Mouse (Mus musculus): ENCODE measurements at regions not wholly inside any gene's neighbourhood (a gene's known extent, or its start where the extent isn't known, plus 50 kb on each side); places are given as distances from the start of the nearest gene placed in this dataset.

DNA sequence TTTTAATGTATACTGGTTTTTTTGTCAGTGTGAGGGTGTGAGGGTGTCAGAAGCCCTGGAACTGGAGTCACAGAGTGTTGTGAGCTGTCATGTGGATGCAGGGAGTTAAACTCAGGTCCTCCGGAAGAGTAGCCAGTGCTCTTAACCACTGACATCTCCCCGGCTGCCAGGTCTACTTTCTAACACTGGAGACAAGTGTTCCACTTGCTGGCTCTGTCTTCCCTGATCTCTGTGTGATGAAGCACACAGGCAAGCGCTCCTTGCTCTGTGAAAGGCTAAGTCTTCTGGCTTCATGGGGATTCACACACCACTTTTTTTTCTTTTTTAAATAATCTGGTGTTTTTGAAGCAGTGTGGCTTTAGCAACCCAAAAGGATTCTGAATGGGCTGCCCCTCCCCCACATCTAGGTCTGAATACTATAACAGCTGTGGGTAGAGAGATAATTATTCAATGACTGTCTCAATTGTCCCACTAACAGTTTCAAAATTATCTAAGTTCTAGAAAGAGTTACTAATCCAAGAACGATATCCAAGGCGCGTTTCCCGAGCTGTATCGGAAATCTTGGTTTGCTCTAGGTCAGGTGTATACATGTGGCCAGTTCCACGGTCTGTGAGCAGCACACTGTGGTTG lies 208.4 kb upstream of the Smim15 start:
- no peak for DNase-seq (ENCODE audit: low read depth, low spot score)

GRCm38 (mm10) chr13:107831997-107832396 lies 212.2 kb upstream of the Smim15 start:
- DNase-seq (ENCODE audit: low read depth, low spot score) = no peak

DNA sequence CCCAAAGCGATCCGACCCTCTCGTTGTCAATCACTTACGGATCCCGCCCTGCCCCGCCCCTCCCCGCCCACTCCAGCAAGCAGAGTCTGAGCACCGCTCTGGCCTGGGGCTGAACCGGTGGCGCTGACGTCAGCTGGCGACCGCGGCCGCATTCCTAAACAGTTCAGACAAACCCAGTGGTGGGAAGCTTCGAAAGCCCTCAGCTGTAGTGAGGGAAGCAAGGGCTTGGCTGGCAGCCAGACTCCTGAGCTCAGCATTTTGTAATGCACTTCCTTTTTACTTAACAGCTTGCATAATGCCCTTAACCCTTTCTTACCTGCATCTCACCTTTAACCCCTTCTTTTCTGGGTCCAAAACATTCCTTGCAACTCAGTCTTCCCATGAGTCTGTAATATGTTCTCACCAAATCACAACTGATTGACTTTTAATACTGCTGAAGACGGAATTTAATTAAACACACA lies 213.0 kb upstream of the Smim15 start:
- DNase-seq (ENCODE audit: low read depth, low spot score) = peak; percentile 98

DNA sequence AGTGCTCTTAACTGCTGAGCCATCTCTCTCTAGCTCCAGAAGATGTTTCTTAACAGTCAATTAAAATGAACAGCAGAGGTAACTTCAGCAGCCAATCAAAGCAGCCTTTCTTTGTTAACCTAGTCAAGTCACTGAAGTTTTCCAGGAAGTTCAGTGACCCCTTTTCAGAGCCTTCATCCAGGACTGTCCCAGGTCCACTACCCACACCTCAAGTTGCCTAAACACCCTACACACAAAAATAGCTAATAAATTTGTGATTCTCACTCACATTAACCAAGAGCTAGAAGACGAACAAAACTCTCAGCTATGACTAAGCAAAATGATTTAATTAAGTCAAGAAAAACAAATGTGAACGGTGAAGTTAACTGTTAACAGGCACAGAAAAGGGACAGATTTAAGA lies 214.0 kb upstream of the Smim15 start:
- DNase-seq (ENCODE audit: low read depth, low spot score) = no peak

DNA sequence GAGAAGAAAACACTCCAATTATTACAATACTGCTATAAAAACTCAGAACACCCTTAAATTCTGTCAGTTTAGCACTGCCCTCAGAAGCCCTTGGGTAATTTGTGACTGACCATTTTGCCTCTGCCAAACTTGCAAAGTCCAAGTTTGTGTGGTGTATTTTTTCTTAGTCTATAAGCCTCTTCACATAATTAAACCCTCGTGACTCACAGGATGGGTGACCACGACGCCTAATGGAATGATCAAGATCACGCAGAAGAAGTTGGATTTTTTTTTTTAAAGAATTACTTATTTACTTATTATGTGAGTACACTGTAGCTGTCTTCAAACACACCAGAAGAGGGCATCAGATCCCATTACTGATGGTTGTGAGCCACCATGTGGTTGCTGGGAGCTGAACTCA lies 214.4 kb upstream of the Smim15 start:
- no peak for DNase-seq (ENCODE audit: low read depth, low spot score)

DNA sequence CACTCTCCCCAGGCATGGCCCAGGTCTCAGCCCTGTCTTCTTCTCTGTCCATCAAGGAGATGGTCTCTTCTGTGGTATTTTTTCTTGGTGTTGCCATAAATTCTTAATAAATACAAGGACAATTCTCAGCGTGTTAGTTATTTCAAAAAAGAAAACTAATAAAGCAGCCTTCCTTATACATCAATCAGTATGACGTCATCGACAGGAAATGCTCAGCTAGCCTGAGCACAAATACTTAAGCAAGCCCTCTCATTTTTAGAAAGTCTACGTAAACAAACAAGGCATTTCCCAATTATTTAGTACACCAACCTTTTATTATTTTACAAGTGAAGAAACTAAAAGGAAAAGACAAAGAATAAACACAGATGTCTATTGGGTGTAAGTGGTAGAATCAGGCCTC lies 218.6 kb upstream of the Smim15 start:
- no peak for DNase-seq (ENCODE audit: low read depth, low spot score)

GRCm38 (mm10) chr13:107823342-107823741 lies 220.9 kb upstream of the Smim15 start:
- DNase-seq (ENCODE audit: low read depth, low spot score) = no peak

DNA sequence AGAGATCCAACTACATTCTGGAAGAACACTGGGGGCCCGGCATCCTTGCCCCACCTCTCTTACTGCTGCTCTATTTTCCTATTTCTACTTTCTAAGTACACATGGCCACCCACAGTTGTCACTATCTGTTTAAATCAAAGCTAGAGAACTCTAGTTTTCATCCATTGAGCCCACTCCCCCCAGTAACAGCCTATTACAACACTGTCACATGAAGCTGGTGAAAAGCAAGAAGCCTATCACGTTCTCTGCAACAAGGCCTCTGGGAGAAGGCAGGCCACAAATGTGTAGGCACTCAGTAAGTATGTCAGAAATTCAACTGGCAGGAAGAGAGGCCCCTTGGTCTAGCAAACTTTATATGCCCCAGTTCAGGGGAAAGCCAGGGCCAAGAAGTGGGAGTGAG lies 222.0 kb upstream of the Smim15 start:
- no peak for DNase-seq (ENCODE audit: low read depth, low spot score)

GRCm38 (mm10) chr13:107813562-107814161 lies 230.6 kb upstream of the Smim15 start:
- DNase-seq (ENCODE audit: low read depth, low spot score) = no peak

DNA sequence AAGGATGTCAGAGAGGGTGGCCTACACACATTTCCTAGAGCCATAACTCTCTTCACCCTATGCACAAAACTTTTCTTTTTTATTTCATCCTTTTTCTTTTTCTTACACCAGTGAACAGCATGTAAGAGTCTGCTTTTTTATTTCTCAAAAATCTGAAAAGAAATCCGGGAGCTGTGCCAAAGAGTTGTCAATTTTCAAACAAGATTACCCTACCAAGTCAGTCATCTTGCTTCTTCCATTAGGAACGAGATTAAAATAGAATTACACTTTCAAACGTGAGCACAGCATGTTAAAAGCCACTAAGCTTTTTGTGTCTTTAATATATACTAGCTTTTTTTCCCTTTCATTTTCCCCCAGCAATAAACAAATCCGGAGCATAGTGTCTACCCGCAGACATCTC lies 232.2 kb upstream of the Smim15 start:
- no peak for DNase-seq (ENCODE audit: low read depth, low spot score)

DNA sequence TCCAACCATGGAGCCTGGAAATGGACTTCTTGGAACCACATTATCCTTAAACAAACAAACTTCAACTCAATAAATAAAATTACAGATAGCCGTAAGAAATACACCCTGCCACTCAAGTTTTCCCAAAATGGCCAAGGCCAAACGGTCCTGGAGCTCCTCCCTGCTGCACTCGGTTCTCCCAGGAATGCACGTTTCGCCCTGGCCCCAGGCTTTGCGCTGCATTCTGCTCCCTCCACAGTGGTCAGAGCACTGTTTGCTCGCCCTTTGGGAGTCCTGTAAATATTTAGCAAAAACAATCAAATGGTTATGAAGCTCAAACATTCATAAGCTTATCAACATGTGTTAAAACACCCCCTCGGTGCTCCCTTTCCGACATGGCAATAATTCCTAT lies 233.4 kb upstream of the Smim15 start:
- DNase-seq (ENCODE audit: low read depth, low spot score) = no peak

GRCm38 (mm10) chr13:107810060-107810801 lies 234.0 kb upstream of the Smim15 start:
- DNase-seq (ENCODE audit: low read depth, low spot score) = no peak

DNA sequence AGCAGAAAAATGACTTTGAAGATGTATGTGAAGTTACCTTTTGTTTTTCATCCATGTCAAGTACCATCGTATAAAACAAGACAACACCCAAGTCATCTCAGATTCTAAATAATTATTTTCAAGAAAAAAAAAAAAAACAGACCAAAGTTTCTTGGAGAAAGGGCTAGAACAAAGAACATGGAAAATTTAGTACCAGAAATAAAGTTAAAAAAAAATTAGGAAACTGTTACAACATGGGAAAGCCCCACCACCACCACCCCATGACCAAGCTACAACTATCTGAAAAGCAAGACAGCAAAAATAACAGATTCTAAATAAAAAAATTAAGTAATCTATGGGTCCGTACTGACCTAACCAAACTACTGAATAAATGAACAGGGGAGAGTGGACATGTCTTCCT lies 235.3 kb upstream of the Smim15 start:
- no peak for DNase-seq (ENCODE audit: low read depth, low spot score)

DNA sequence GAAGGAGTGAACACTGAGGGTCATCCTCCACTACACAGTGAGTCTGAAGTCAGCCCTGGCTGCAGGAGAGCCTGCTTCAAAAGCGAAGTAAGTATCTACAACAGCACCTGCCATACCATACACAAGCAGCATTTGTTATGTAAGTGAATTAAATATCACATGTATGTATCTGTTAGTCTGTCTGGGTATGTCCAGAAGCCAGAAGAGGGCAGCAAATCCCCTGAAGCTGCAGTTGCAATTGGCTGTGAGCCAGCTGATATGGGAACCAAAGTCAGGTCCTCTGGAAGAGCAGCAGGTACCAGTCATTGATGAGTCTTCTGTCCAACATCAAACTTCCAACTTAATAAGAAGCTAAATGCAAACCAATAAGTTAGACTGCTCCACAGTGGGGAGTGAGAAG lies 239.8 kb upstream of the Smim15 start:
- peak; percentile 68 for DNase-seq (ENCODE audit: low read depth, low spot score)

GRCm38 (mm10) chr13:107799199-107799945 lies 244.9 kb upstream of the Smim15 start:
- peak; percentile 27 for DNase-seq (ENCODE audit: low read depth, low spot score)

DNA sequence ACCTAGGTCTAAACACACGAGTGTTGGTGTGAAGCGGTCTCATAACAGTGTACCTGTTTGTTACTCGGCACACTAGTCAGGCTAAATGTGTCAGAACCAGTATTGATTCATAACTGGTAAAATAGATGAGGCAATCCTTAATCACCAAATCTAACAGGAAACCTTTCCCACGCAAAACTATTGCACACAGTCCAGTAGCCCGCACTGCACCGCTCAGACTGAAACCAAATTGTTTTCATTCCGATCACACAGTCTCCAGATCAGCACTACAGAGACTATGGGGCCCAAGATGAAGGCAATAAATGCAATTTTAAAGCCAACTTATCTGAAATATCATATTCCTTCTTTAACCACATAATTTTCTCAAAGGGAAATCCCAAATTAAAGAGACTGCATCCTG lies 246.1 kb upstream of the Smim15 start:
- DNase-seq (ENCODE audit: low read depth, low spot score) = no peak

- DNase-seq (ENCODE audit: low read depth, low spot score) = no peak
Measured at GRCm38 (mm10) chr13:107795516-107795915, 248.7 kb upstream of the Smim15 start.

GRCm38 (mm10) chr13:107791770-107792169 lies 252.5 kb upstream of the Smim15 start:
- DNase-seq (ENCODE audit: low read depth, low spot score) = no peak

- DNase-seq (ENCODE audit: low read depth, low spot score) = no peak
Measured at GRCm38 (mm10) chr13:107784971-107785370, 259.3 kb upstream of the Smim15 start.

DNA sequence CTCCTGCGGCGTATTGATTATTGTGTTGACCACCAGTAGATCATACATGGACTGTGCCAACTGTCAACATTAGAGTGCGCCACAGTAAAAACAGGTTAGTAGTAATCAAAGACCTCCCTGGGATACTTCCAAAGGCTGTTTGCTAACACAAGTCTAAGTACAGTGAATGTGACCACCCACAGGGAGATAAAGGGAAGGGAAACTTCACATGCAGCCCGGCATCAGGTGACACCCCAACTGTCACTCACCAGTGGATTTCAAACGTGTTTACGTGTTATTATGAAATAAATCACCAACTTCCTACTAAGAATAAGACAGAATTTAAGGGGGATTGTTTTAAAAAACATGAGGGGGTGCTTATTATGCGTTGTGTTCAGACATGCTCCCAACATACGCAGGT lies 262.5 kb upstream of the Smim15 start:
- DNase-seq (ENCODE audit: low read depth, low spot score) = no peak

- DNase-seq (ENCODE audit: low read depth, low spot score) = no peak
Measured at GRCm38 (mm10) chr13:107781221-107781620, 263.0 kb upstream of the Smim15 start.

DNA sequence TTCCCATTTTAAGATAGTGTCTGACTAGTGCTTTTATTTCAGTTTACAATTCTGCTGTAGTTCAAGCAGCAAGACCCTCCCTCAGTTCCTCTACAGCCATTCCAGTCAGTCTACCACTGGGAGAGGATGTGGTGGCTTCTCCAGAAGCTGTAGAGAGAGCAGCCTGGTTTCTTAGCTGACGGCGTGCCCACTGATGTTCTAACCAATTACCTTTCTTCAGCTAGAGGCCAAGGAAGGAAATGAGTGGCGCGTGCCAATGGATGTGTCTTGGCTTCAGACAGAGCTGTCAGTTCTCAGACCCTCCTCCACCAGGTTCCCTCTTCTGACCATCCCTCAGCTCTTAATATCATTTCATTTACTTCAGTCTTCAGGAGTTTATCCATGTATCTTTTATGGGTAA lies 264.7 kb upstream of the Smim15 start:
- no peak for DNase-seq (ENCODE audit: low read depth, low spot score)
